Mouse (Mus musculus): ENCODE data around the gene Marveld1. TPM values are rescaled to one million over a fixed set of nuclear protein-coding genes. Genes with fewer than 3 reads are reported as not detected.
A peak's percentile ranks its signal among the peaks of the same experiment; 100 is the strongest.

Marveld1 gene
- 9.2 and 10.1 TPM in 2 replicates for polyA plus RNA-seq (2014; fragmentation: Nextera tagmentation; extraction: Ambion mirVana)

DNA sequence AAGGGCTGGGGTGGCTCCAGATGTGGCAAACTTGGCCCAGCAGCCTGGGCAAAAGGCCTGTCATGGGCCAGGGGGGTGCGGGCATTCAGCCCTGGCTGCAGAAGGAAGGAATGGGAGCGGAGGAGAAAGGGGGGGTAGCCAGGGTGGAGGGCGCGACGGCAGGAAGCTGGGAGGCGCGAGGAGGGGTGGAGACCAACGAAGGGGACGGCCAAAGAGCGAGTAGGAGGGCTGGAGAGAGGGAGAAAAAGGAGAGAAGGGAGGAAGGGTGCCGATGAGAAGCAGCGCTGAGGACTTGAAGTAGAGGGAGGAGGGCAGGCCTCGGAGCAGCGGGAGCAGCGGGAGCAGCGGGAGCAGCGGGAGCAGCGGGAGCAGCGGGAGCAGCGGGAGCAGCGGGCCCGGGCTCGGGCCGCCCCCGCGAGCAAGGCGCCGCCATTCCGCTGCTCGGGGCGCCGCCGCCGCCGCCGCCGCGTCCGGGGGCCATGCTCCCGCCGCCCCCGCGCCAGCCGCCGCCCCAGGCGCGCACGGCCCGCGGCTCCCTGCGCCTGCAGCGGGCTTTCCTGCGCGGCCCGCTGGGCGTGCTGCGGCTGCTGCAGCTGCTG lies at the start of gene Marveld1:
TSS of gene Marveld1 (plus strand) at position 231 of the 599 bp plus-strand sequence.
- no peaks in the 10 kb centered on the region for H3K36me3 ChIP-seq (ENCODE audit: control insufficient read depth, insufficient read depth, low read length)
- 0 out of 2 replicates have a peak within 1 kb of the TSS, but pooled peaks have one; percentile 27 for H3K27ac ChIP-seq (ENCODE audit: low read depth, low read length)
- DNase-seq (ENCODE audit: low spot score) (peak; percentile 48), ATAC-seq (ENCODE audit: insufficient read depth, low FRiP score, low TSS enrichment) (peak; percentile 51; the same call in 1 of the 2 replicates)
- H3K4me1 ChIP-seq (ENCODE audit: control insufficient read depth, insufficient read depth, low read length) = peaks cover 6% of the 10 kb centered on the region; the same call in 1 of the 2 replicates
- H3K9me3 ChIP-seq (ENCODE audit: control insufficient read depth, low read length) = no peaks in the 10 kb centered on the region
- H3K4me3 ChIP-seq (ENCODE audit: low read depth, low read length) = peak within 1 kb of the TSS; percentile 63
- peak within 1 kb of the TSS; percentile 70 for H3K9ac ChIP-seq (ENCODE audit: low read length)
- H3K4me2 ChIP-seq (ENCODE audit: low read depth) = peak within 1 kb of the TSS; percentile 88
- H3K27me3 ChIP-seq (ENCODE audit: control insufficient read depth, insufficient read depth, low read length) = peaks cover 7% of the 10 kb centered on the region
- 2% methylated on average over 31 of the region's 57 CpGs for WGBS

DNA sequence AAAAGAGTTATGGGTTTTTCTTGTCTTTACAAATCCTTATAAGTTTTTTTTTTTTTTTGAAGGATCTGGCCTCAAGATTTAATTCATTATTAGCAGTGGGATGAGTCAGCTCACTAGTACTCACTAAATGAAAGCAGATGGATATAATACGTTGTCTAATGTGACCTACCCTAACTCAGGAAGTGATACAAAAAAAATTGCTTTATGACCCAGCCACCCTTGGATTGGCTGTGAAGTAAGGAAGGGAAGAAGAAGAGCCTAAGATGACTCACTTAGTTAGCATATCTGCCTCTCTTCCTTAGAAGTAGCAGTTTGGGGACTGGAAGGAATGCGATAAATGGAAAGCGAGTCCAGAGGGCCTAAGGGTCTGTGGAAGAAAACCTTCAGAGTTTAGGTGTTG lies 47.8 kb upstream of the Marveld1 start:
- Histone ChIP-seq H3K27ac (ENCODE audit: low read depth, low read length) (no peak overlapping the region), H3K36me3 (ENCODE audit: control insufficient read depth, insufficient read depth, low read length) (0 out of 2 replicates have a peak, but pooled peaks cover 3% of the 10 kb centered on the region), H3K4me2 (ENCODE audit: low read depth) (no peak overlapping the region), H3K4me1 (ENCODE audit: control insufficient read depth, insufficient read depth, low read length) (no peaks in the 10 kb centered on the region), H3K4me3 (ENCODE audit: low read depth, low read length) (no peak overlapping the region), H3K9me3 (ENCODE audit: control insufficient read depth, low read length) (no peaks in the 10 kb centered on the region), H3K27me3 (ENCODE audit: control insufficient read depth, insufficient read depth, low read length) (no peaks in the 10 kb centered on the region), H3K9ac (ENCODE audit: low read length) (no peak overlapping the region)
- no peak for DNase-seq (ENCODE audit: low spot score)
- WGBS = 87% methylated on average over 3 of the region's 3 CpGs
- no peak for ATAC-seq (ENCODE audit: insufficient read depth, low FRiP score, low TSS enrichment)

DNA sequence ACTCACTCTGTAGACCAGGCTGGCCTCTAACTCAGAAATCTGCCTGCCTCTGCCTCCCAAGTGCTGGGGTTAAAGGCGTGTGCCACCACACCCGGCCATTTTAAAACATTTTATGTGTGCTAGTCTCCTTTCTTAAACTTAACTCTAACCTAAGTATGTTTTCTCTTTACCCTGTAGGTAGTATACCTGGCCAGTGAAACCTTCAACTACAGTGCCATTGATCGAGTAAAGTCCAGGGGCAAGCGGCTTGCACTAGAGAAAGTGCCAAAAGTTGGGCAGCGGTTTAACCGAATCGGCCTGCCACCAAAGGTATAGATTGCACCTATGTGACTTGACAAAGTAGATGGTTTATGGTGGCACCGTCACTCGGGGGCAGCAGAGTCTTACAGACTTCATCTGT lies 42.5 kb upstream of the Marveld1 start:
- no peak overlapping the region for H3K27ac ChIP-seq (ENCODE audit: low read depth, low read length)
- no peaks in the 10 kb centered on the region for H3K4me1 ChIP-seq (ENCODE audit: control insufficient read depth, insufficient read depth, low read length)
- ATAC-seq (ENCODE audit: insufficient read depth, low FRiP score, low TSS enrichment) = no peak
- H3K9ac ChIP-seq (ENCODE audit: low read length) = no peak overlapping the region
- WGBS = 95% methylated on average over 9 of the region's 9 CpGs
- H3K36me3 ChIP-seq (ENCODE audit: control insufficient read depth, insufficient read depth, low read length) = 0 out of 2 replicates have a peak, but pooled peaks cover 3% of the 10 kb centered on the region
- H3K9me3 ChIP-seq (ENCODE audit: control insufficient read depth, low read length) = no peaks in the 10 kb centered on the region
- DNase-seq (ENCODE audit: low spot score) = no peak
- no peaks in the 10 kb centered on the region for H3K27me3 ChIP-seq (ENCODE audit: control insufficient read depth, insufficient read depth, low read length)
- H3K4me2 ChIP-seq (ENCODE audit: low read depth) = no peak overlapping the region
- H3K4me3 ChIP-seq (ENCODE audit: low read depth, low read length) = no peak overlapping the region

DNA sequence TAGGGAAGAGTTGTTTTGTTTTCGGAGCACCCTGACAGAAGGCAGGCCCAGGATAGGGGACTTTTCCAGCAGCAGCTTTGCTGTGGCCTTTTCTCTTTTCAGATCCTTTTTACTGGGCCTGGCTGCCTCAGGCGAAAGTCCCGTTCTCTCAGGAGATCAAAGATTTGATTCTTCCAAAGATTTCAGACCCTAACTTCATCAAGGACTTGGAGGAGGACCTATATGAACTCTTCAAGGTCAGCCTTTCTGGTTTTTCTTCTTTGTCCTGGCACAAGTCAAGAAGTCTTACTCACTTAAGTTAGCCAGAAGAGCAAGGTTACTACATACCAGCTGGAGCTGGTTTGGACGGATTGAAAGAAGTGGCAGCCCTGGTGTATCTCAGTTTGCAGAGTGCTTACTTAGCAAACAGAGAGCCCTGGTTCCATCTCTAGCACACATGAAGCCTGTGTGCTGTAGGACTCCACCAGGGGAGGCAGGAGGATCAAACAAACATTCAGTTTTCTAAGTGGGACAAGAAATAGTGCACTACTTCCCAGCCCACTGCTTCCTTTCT lies 31.3 kb upstream of the Marveld1 start:
- Histone ChIP-seq H3K9ac (ENCODE audit: low read length) (no peak overlapping the region), H3K4me2 (ENCODE audit: low read depth) (no peak overlapping the region), H3K27me3 (ENCODE audit: control insufficient read depth, insufficient read depth, low read length) (no peaks in the 10 kb centered on the region), H3K27ac (ENCODE audit: low read depth, low read length) (no peak overlapping the region), H3K4me3 (ENCODE audit: low read depth, low read length) (no peak overlapping the region), H3K4me1 (ENCODE audit: control insufficient read depth, insufficient read depth, low read length) (no peaks in the 10 kb centered on the region), H3K36me3 (ENCODE audit: control insufficient read depth, insufficient read depth, low read length) (peaks cover 11% of the 10 kb centered on the region), H3K9me3 (ENCODE audit: control insufficient read depth, low read length) (no peaks in the 10 kb centered on the region)
- ATAC-seq (ENCODE audit: insufficient read depth, low FRiP score, low TSS enrichment) (no peak), DNase-seq (ENCODE audit: low spot score) (no peak)
- 92% methylated on average over 4 of the region's 4 CpGs for WGBS

GRCm38 (mm10) chr19:42118142-42118541 lies 29.1 kb upstream of the Marveld1 start:
- H3K9ac ChIP-seq (ENCODE audit: low read length) = no peak overlapping the region
- no peak overlapping the region for H3K4me2 ChIP-seq (ENCODE audit: low read depth)
- no peak overlapping the region for H3K4me3 ChIP-seq (ENCODE audit: low read depth, low read length)
- peaks cover 11% of the 10 kb centered on the region for H3K36me3 ChIP-seq (ENCODE audit: control insufficient read depth, insufficient read depth, low read length)
- WGBS = 94% methylated on average over 9 of the region's 9 CpGs
- no peaks in the 10 kb centered on the region for H3K4me1 ChIP-seq (ENCODE audit: control insufficient read depth, insufficient read depth, low read length)
- H3K27ac ChIP-seq (ENCODE audit: low read depth, low read length) = no peak overlapping the region
- no peaks in the 10 kb centered on the region for H3K9me3 ChIP-seq (ENCODE audit: control insufficient read depth, low read length)
- no peaks in the 10 kb centered on the region for H3K27me3 ChIP-seq (ENCODE audit: control insufficient read depth, insufficient read depth, low read length)
- no peak for DNase-seq (ENCODE audit: low spot score)
- ATAC-seq (ENCODE audit: insufficient read depth, low FRiP score, low TSS enrichment) = no peak

DNA sequence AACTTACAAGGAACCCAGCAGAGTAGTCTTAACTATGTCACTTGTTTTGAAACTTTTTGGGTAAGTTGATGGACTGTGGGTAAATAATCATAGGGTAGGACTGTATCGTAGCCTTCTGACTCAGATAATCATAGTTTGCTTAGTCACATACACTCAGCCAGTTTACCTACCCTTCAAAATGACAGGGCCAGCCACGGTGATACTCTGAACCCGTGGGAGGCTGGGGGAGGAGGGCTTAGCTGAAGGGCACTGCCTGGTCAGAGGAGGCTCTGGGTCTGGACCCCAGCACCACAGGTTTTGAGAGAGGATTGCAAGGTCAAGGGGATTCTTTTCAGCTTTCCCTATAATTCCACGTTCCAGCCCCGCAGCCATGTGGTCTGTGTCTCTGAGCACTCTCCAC lies 28.6 kb upstream of the Marveld1 start:
- Histone ChIP-seq H3K4me2 (ENCODE audit: low read depth) (no peak overlapping the region), H3K27me3 (ENCODE audit: control insufficient read depth, insufficient read depth, low read length) (no peaks in the 10 kb centered on the region), H3K27ac (ENCODE audit: low read depth, low read length) (no peak overlapping the region), H3K9ac (ENCODE audit: low read length) (no peak overlapping the region), H3K4me1 (ENCODE audit: control insufficient read depth, insufficient read depth, low read length) (no peaks in the 10 kb centered on the region), H3K36me3 (ENCODE audit: control insufficient read depth, insufficient read depth, low read length) (peaks cover 11% of the 10 kb centered on the region), H3K9me3 (ENCODE audit: control insufficient read depth, low read length) (no peaks in the 10 kb centered on the region), H3K4me3 (ENCODE audit: low read depth, low read length) (no peak overlapping the region)
- 96% methylated on average over 5 of the region's 5 CpGs for WGBS
- DNase-seq (ENCODE audit: low spot score) (no peak), ATAC-seq (ENCODE audit: insufficient read depth, low FRiP score, low TSS enrichment) (no peak)

GRCm38 (mm10) chr19:42120451-42120850 lies 26.7 kb upstream of the Marveld1 start:
- ATAC-seq (ENCODE audit: insufficient read depth, low FRiP score, low TSS enrichment) = no peak
- Histone ChIP-seq H3K4me1 (ENCODE audit: control insufficient read depth, insufficient read depth, low read length) (no peaks in the 10 kb centered on the region), H3K4me3 (ENCODE audit: low read depth, low read length) (no peak overlapping the region), H3K27ac (ENCODE audit: low read depth, low read length) (no peak overlapping the region), H3K9ac (ENCODE audit: low read length) (no peak overlapping the region), H3K27me3 (ENCODE audit: control insufficient read depth, insufficient read depth, low read length) (no peaks in the 10 kb centered on the region), H3K36me3 (ENCODE audit: control insufficient read depth, insufficient read depth, low read length) (peaks cover 10% of the 10 kb centered on the region), H3K4me2 (ENCODE audit: low read depth) (no peak overlapping the region), H3K9me3 (ENCODE audit: control insufficient read depth, low read length) (no peaks in the 10 kb centered on the region)
- WGBS = 92% methylated on average over 8 of the region's 8 CpGs
- DNase-seq (ENCODE audit: low spot score) = no peak

GRCm38 (mm10) chr19:42124684-42125083 lies 22.5 kb upstream of the Marveld1 start:
- H3K27me3 ChIP-seq (ENCODE audit: control insufficient read depth, insufficient read depth, low read length) = no peaks in the 10 kb centered on the region
- peaks cover 6% of the 10 kb centered on the region for H3K36me3 ChIP-seq (ENCODE audit: control insufficient read depth, insufficient read depth, low read length)
- H3K4me2 ChIP-seq (ENCODE audit: low read depth) = no peak overlapping the region
- 87% methylated on average over 13 of the region's 13 CpGs for WGBS
- H3K27ac ChIP-seq (ENCODE audit: low read depth, low read length) = no peak overlapping the region
- no peak overlapping the region for H3K4me3 ChIP-seq (ENCODE audit: low read depth, low read length)
- H3K9ac ChIP-seq (ENCODE audit: low read length) = no peak overlapping the region
- H3K9me3 ChIP-seq (ENCODE audit: control insufficient read depth, low read length) = no peaks in the 10 kb centered on the region
- no peak for ATAC-seq (ENCODE audit: insufficient read depth, low FRiP score, low TSS enrichment)
- no peak for DNase-seq (ENCODE audit: low spot score)
- H3K4me1 ChIP-seq (ENCODE audit: control insufficient read depth, insufficient read depth, low read length) = peaks cover 10% of the 10 kb centered on the region
